ENCODE assay signal across 8 mouse cellular contexts in the genomic region with DNA sequence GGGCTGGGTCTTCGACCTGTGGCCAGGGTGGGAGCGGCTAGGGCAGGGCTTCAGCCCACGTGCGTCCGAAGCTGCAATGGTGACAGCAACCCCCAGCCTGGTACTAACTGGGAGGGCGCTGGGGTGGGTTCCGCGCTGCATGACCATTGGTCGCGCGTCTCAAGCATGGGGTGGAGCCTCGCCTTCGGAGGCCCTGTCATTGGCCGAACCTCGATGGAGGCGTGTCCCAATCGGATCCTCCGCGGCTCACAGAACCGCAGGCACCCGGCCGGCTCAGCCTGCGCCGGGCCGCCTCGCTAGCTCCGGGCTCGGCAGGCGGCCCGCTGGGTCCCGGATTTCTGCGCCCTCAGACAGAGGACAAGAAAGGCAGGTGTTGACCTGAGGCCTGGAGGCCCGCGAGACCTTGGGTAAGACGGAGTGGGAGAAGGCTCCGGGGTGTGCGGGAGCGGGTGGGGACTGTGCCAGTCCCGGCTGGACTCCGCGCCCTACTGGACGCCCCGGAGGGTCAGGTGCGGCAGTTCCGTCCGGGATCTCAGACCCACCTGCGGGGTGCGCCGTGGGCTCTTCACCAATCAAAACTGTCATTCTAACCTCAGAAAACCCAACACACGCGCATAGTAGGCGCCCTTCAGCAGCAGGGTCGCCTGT. TPM values are rescaled to one million over a fixed set of nuclear protein-coding genes. Genes with fewer than 3 reads are reported as not detected.
DNase-seq lines count a peak whose midpoint lies in the region; ATAC-seq and TF ChIP-seq lines count a peak whose summit lies in the region.

Gene Mical2, plus strand, starts transcription at position 242 of the 648 bp plus-strand sequence.

- ATAC-seq in hindbrain, embryonic 16.5 days: peak; percentile 99

- WGBS in hindbrain, embryonic 16.5 days: under 1% methylated on average over 51 of the region's 53 CpGs

- H3K9ac ChIP-seq in hindbrain, embryonic 16.5 days (ENCODE audit: low read depth, low read length): peak within 1 kb of the TSS; percentile 69

- intact Hi-C loops in gastrocnemius, adult 2 months (cut with DNase I): loop anchor here (2.0 to 5.0 kb wide), 2 partner anchors 41 to 102 kb away; no protein-coding TSS in a partner anchor

- no peaks in the 10 kb centered on the region for H3K36me3 ChIP-seq in hindbrain, embryonic 16.5 days (ENCODE audit: control insufficient read depth, insufficient read depth, low read length)

- H3K9me3 ChIP-seq in hindbrain, embryonic 16.5 days (ENCODE audit: control insufficient read depth, low read length): peaks cover 2% of the 10 kb centered on the region; the same call in 1 of the 2 replicates

- DNase-seq in WW6 (ENCODE audit: low read depth, low spot score): peak; percentile 65
- DNase-seq in cerebellum, postnatal 36 days: peak; percentile 89 to 93
- DNase-seq in gastrocnemius, adult 2 months: peak; percentile 97
- peak; percentile 83 for DNase-seq in left cerebral cortex, adult 11 months (ENCODE audit: low spot score)
- peak; percentile 96 for DNase-seq in lung, postnatal 36 days
- DNase-seq in retina, postnatal 1 day: peak; percentile 96
- DNase-seq in urinary bladder, adult 18-20 months (ENCODE audit: low spot score in 2 of 2): peak; percentile 68 to 87

- no peak for TF ChIP-seq CTCF in gastrocnemius, adult 2 months (IDR thresholded peaks at IDR 0.05)

- peaks cover 12% of the 10 kb centered on the region for H3K4me1 ChIP-seq in hindbrain, embryonic 16.5 days (ENCODE audit: control insufficient read depth, insufficient read depth, low read depth, low read length)

- peak within 1 kb of the TSS; percentile 98 for H3K4me2 ChIP-seq in hindbrain, embryonic 16.5 days (ENCODE audit: low read length)

- H3K27me3 ChIP-seq in hindbrain, embryonic 16.5 days (replicated peaks; ENCODE audit: control insufficient read depth, insufficient read depth, low read length): peaks cover 18% of the 10 kb centered on the region

- peak within 1 kb of the TSS; percentile 93 for H3K4me3 ChIP-seq in gastrocnemius, adult 2 months
- peak within 1 kb of the TSS; percentile 69 for H3K4me3 ChIP-seq in hindbrain, embryonic 16.5 days (ENCODE audit: low read length)

- peak within 1 kb of the TSS; percentile 96 for H3K27ac ChIP-seq in gastrocnemius, adult 2 months
- H3K27ac ChIP-seq in hindbrain, embryonic 16.5 days (ENCODE audit: low read depth, low read length): 0 out of 2 replicates have a peak within 1 kb of the TSS, but pooled peaks have one; percentile 16

RNA-seq across cellular contexts. Expression of gene Mical2, which starts in this region (rescaled TPM):
- total RNA-seq in gastrocnemius, adult 2 months (2021): 100 to 1,000 TPM; 124 to 136 TPM
- polyA plus RNA-seq in hindbrain, embryonic 16.5 days (2015; fragmentation: Nextera tagmentation; extraction: Ambion mirVana): 6.0 and 7.2 TPM in 2 replicates

Comparison
In these comparisons a context has a peak if more than half of its experiments do, and no peak if none do; other contexts are left out.
1. Peak in every context shown above with its lines: DNase-seq, ATAC-seq, H3K4me3 ChIP-seq and H3K27ac ChIP-seq.